Mouse (Mus musculus): ENCODE measurements around the gene Wdr77.
"Not testable (repeated sequence)": the region's sequence is repeated elsewhere in the genome, so short reads cannot be mapped to it uniquely, and the experiment has no call there.

The Wdr77 gene

GRCm38 (mm10) chr3:105958974-105959580, at the start of gene Wdr77:
Wdr77 (plus strand) TSS chr3:105959369.
- peak; percentile 90 to 95 for DNase-seq (ENCODE audit: low spot score in 2 of 2)

DNA sequence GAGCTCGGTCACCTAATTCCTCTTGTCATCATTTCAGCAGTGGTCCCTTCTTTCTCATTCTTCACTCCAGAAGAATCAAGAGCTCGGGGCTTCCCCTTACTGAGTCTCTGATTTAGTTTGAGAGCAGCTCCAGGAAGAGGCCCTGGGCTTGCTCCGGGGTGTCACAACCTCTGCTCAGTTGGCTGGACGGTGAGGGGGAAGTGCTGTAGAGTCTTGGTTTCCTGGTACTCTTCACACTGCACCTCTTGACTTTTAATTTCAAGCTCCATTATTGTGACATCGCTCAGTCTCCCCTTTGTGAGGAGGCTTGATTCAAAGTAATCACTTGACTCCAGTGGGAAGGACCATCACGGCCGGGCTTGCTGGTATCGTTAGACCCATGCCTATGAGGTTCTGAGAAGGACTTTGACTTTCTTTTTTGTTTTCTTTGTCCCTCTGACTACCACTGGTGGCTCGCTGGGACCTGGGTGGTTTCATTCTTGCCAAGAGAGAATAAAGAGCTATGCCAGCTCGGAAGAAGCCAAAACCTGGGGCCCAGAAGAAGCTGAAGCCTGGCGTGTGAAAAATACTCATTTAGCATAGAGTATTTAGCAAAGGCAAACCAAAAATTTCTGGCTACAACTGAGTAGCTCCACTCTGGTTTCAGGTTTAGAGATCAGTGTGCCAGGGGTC, 48.5 kb upstream of the Wdr77 start:
- DNase-seq (ENCODE audit: low spot score in 2 of 2): no peak

DNA sequence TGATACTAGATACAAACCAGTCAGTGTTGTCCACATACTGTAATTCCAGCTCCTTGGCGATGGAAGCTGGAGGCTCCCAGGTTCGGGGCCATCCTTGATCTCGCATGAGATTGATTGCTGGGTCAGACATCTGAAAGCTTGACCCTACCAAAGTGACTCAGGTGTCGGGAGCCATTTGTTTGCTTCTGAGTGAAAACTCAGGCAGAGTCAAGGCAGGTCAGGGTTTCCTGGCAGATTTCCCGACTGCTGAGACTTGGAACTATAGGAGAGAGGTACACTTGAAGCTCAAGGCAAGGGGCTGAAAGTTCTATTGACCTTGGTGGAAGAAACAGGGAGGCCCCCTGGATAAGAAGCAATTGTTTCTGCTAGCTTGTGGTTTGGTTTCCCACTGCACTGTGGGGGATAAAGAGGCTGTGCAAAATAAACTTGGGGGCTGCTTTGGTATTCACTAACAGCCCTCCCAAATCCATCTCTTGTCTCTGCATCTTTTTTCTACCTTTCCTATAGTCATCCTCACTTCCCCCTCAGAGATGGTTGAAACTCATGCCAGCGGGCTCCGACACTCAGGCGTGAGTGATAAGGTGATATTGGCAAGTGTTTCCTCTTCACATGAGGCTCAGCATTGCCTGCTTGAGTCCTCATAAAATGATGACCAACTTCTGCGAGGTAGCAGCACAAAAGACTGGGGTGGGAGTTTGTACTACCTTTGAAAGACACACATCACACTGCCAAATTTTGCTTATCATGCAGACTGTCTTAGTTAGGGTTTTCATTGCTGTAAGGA, 46.9 kb upstream of the Wdr77 start:
- no peak for DNase-seq (ENCODE audit: low spot score in 2 of 2)

GRCm38 (mm10) chr3:105913839-105914681, 45.1 kb upstream of the Wdr77 start:
- DNase-seq (ENCODE audit: low spot score in 2 of 2): no peak

- no peak for DNase-seq (ENCODE audit: low spot score in 2 of 2)
These were observed 43.9 kb upstream of the Wdr77 start for GRCm38 (mm10) chr3:105915281-105915680.

- not testable (repeated sequence) for DNase-seq (ENCODE audit: low spot score in 2 of 2)
These were observed 42.7 kb upstream of the Wdr77 start for GRCm38 (mm10) chr3:105916455-105916854.

DNA sequence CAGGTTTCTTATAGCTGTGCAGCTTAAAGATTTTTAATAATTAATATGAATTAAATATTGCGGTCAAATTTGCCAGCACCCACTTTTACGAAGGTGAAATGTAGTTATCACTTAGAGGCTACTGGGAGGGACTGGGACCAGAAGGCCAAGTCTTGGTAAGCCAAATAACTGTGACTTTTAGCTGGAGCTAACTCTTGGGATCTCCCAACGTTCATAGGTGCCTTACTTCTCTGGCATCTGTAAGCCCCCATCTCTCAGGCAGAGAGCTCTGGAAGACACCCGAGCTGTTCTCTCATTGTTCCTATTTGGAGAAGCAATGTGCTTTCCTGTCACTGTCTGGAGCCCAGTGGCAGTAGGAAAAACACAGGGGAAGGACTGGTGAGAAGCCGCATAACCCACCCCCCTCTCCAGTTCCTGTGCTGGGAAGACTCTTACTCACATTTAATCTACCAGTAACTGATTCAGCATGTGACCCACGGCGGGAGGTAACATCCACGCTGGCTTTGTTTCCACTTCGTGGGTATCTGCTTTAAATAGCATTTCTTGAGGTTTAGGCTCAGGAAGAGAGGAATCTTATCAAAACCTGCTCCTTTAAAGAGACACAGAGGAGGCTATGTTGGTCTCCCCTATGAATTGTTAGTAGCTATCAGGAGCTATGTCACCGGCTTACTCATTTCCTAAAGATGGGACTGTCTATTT, 41.4 kb upstream of the Wdr77 start:
- DNase-seq (ENCODE audit: low spot score in 2 of 2): no peak

- DNase-seq (ENCODE audit: low spot score in 2 of 2): no peak
These were observed 40.8 kb upstream of the Wdr77 start for GRCm38 (mm10) chr3:105918355-105918745.

DNA sequence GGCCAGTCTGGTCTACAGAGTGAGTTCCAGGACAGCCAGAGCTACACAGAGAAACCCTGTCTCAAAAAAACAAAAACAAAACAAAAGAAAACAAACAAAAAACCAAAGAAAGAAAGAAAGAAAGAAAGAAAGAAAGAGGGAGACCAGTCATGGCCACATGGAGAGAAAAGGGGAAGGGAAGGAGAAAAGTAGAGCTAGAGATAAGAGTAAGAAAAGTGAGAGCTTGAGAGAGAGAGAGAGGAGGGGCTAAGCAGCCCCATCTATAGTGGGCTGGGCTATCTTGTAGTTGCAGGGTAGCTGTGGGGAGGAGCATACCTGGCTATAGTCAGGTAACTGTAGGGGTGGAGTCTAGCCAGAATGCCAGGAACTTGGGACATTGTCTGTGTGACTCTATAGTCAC, 38.4 kb upstream of the Wdr77 start:
- not testable (repeated sequence) for DNase-seq (ENCODE audit: low spot score in 2 of 2)

- DNase-seq (ENCODE audit: low spot score in 2 of 2): no peak
These were observed 37.2 kb upstream of the Wdr77 start for GRCm38 (mm10) chr3:105921959-105922358.

DNA sequence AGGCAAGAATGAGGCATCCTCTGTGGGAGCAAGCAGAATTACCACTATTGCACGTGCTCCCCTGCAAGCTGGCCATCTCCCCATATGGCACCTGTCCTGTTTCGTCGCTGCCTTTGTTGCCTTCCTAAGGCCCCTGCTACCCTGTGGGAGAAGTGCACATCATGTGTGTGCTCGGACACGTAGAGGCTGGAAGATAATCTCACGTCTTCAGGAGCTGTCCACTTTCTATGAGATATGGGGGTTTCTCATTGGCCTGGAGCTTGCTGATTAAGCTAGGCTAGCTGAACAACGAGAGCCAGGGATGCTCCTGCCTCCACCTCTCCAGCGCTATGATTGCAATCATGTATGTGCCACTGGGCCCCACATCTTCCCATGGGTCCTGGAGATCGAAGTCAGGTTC, 34.6 kb upstream of the Wdr77 start:
- no peak for DNase-seq (ENCODE audit: low spot score in 2 of 2)

GRCm38 (mm10) chr3:105927561-105928194, 31.5 kb upstream of the Wdr77 start:
- no peak for DNase-seq (ENCODE audit: low spot score in 2 of 2)

- no peak for DNase-seq (ENCODE audit: low spot score in 2 of 2)
These were observed 31.0 kb upstream of the Wdr77 start for GRCm38 (mm10) chr3:105928195-105928569.

DNA sequence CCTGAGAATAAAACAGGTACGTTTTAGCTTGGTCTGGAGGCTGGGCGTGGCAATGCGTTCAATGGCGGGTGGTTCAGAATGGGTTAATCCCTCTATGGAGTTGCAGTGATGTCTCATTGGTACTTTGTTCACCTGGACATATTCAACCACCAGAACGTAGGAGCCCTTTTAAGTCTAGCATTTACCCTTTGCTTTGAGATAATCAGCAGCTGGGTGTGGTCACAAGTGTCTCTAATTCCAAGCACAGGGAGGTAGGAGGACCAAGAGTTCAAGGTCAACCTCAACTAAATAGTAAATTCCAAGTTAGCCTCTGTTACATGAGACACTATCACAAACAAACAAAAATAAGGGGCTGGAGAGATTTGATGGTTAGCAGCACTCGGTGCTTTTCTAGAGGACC, 30.4 kb upstream of the Wdr77 start:
- no peak for DNase-seq (ENCODE audit: low spot score in 2 of 2)

DNA sequence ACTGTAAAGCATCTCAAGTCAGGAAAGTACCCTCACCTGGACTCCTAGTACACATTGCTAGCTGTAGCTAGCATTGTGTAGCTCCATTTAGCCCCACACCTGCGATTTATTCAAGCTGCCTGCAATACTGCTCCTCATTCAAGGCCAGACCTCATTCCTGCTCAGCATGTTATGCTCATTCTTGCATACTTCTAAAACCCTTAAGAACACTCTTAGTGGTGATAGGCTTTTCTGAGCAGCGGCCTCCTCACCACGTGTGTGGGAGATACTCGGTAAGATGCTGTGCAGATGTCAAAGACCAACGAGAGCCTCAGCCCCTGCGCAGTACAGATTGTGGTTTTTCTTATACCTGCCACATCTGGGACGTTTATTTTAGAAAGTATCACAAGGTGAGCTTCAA, 29.3 kb upstream of the Wdr77 start:
- no peak for DNase-seq (ENCODE audit: low spot score in 2 of 2)

DNA sequence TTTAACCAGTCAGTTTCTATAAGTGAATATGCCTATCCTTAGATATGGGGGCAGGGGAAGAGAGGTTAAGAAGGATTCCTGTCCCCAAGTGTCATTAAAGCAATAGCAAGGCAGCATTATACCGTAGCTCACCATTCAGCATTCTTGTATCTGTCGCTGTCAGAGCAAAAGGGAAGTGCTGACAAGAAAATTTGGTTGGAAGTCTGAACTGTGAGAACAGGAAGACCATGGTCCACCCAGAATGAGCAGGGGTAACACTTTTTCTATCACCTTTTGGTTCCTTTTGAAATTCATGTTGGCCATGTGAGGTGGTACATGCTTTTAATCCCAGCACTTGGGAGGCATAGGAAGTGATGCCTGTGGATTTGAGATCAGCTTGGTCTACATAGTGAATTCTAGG, 28.1 kb upstream of the Wdr77 start:
- no peak for DNase-seq (ENCODE audit: low spot score in 2 of 2)

- no peak for DNase-seq (ENCODE audit: low spot score in 2 of 2)
These were observed 26.7 kb upstream of the Wdr77 start, which contains the start of gene I830077J02Rik for GRCm38 (mm10) chr3:105932240-105933071. I830077J02Rik (minus strand) TSS chr3:105932664.

DNA sequence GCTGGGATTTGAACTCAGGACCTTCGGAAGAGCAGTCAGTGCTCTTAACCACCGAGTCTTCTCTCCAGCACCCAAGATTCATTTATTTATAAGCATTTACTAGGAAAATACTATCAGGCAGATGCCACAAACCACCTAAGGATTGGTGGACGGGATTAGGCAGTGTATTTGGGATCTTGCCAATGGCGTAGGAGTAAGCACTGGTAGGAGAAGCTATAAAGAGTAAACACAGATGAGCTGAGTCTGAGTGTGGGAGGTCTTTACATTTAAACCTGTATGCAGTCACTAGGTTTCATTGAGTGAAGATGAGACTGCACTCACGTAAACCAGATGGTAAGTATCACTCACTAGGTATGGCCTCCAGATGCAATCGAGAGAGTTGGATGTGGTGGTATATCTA, 25.2 kb upstream of the Wdr77 start:
- DNase-seq (ENCODE audit: low spot score in 2 of 2): peak in 1 of 2 experiments; percentile 39

DNA sequence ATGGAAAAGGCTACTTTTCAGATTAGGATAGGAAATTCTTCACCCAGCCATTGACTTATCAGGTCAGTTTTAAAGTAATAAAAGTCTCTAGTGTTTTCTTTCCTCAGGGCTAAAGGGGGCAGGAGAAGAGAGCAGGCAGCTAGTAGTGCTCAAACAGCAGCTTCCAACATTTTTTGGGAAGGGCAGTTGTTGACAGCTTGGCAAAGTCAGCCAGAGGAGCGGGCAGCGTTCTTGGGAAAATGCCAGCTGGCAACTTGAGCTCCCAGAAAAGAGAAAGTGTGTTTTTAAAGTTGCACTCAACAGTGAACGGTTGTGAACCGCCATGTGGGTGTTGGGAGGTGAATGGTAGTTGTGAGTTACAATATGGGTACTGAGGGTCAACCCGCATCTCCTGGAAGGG, 24.1 kb upstream of the Wdr77 start:
- no peak for DNase-seq (ENCODE audit: low spot score in 2 of 2)

DNA sequence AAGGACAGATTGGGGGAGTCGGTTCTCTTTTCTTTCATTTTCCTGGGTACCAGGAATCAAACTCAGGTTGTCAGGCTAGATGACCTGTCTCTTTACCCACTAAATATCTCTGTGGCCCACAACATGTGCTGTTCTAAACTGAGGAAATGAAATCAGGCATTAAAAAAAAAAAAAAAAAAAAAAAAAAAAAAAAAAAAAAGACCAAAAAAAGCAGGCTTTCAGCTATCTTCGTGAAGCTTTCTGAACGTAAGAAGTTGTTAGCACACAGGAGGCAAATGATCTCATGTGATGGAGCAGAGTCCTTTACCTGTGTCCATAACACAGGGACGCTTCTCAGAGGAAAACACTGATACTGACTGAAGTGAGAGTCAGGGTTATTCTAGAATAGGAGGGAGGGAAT, 23.1 kb upstream of the Wdr77 start:
- no peak for DNase-seq (ENCODE audit: low spot score in 2 of 2)
